Comparison of ENCODE assay signal across 38 mouse cellular contexts in genomic region chr2:116879730-116880129, GRCm38 (mm10). TPM values are rescaled to one million over a fixed set of nuclear protein-coding genes. Genes with fewer than 3 reads are reported as not detected.
DNase-seq lines count a peak whose midpoint lies in the region; ATAC-seq and TF ChIP-seq lines count a peak whose summit lies in the region.
"Had no signal": no experiment of that assay in that cellular context is flagged by ENCODE, and none has a peak within 500 bp of the region (broad histone marks: within the 10 kb centered on the region; RNA-seq: fewer than 3 reads in every experiment).

No protein-coding gene starts in this region.

- no peaks in the 10 kb centered on the region for H3K36me3 ChIP-seq in testis, adult 2 months (ENCODE audit: control insufficient read depth, insufficient read depth, low read length)
- H3K36me3 ChIP-seq: G1E; heart, embryonic 15.5 days; intestine, embryonic 15.5 days; midbrain, embryonic 13.5 days; neural tube, embryonic 13.5 days had no signal

- no peak for DNase-seq in frontal cortex, postnatal 10 days (ENCODE audit: low spot score in 2 of 2)
- DNase-seq in layer of hippocampus, adult 9-11 months, result peak; percentile 59
- DNase-seq in layer of hippocampus, postnatal 10 days (ENCODE audit: low spot score in 2 of 2), result no peak
- no peak for DNase-seq in testis, postnatal 14 days (ENCODE audit: low spot score)
- no peak for DNase-seq in gastrocnemius, adult 2 months
- DNase-seq: adrenal gland, adult 8-10 months; cerebellum, adult 9-10 months; cerebellum, postnatal 36 days; gastrocnemius, postnatal 10 days; kidney, adult 2 months; kidney, postnatal 36 days; liver; lung, adult 2 months; lung, postnatal 10 days; thymus, adult 18-20 months; thymus, postnatal 25 days had no signal

- H3K4me1 ChIP-seq in testis, adult 2 months (ENCODE audit: control insufficient read depth, insufficient read depth, low read length), result peaks cover 2% of the 10 kb centered on the region
- H3K4me1 ChIP-seq: heart, embryonic 15.5 days; intestine, embryonic 15.5 days had no signal

- no peak overlapping the region for H3K27ac ChIP-seq in testis, adult 2 months (ENCODE audit: control insufficient read depth, insufficient read depth, low read depth, low read length)
- no peak overlapping the region for H3K27ac ChIP-seq in gastrocnemius, adult 2 months
- H3K27ac ChIP-seq: heart, embryonic 15.5 days; intestine, embryonic 15.5 days; liver, embryonic 14.5 days; macrophage; midbrain, embryonic 13.5 days; neural tube, embryonic 13.5 days had no signal

- ATAC-seq in frontal cortex, adult (ENCODE audit: low TSS enrichment), result peak; percentile 91
- ATAC-seq: hindbrain, embryonic 16.5 days; intestine, embryonic 15.5 days; midbrain, embryonic 13.5 days had no signal

- intact Hi-C loops in gastrocnemius, adult 2 months (cut with DNase I), result no loop called here

- no peaks in the 10 kb centered on the region for H3K27me3 ChIP-seq in testis, adult 2 months (ENCODE audit: control insufficient read depth, insufficient read depth, low read length)
- H3K27me3 ChIP-seq: heart, embryonic 15.5 days; intestine, embryonic 15.5 days; midbrain, embryonic 13.5 days; neural tube, embryonic 13.5 days had no signal

- no peak for TF ChIP-seq POLR2A in testis, adult 2 months (IDR thresholded peaks at IDR 0.05; ENCODE audit: control insufficient read depth, low read depth, low read length)

- no peak for TF ChIP-seq CTCF in testis, adult 2 months (IDR thresholded peaks at IDR 0.05; ENCODE audit: control insufficient read depth, insufficient read depth, insufficient replicate concordance, low read depth, low read length)
- no peak for TF ChIP-seq CTCF in gastrocnemius, adult 2 months (IDR thresholded peaks at IDR 0.05)

- peak overlapping the region; percentile 38 for H3K4me3 ChIP-seq in testis, adult 2 months (ENCODE audit: control insufficient read depth, low read depth, low read length)
- H3K4me3 ChIP-seq in gastrocnemius, adult 2 months, result no peak overlapping the region
- H3K4me3 ChIP-seq: erythroblast, embryonic 14.5 days; heart, embryonic 15.5 days; intestine, embryonic 15.5 days; midbrain, embryonic 13.5 days; neural tube, embryonic 13.5 days had no signal

RNA-seq across cellular contexts. Expression of gene Tmco5, which starts 1.2 kb away (rescaled TPM):
- 1 to 10 TPM in 1 of 2 experiments, under 1 TPM in 1; 0.56 to 1.0 TPM for total RNA-seq in layer of hippocampus, postnatal 10 days (2021)
- polyA plus RNA-seq in testis, adult 2 months (2012; rRNA removed), result 235 and 284 TPM in 2 replicates
- not detected for total RNA-seq in gastrocnemius, adult 2 months (2021)
- total RNA-seq: adrenal gland, adult 8-10 months; adrenal gland, postnatal 4 days; G1E; gastrocnemius, postnatal 10 days; heart, postnatal 25 days; megakaryocyte-erythroid progenitor cell, adult 5-6 weeks had no signal
- polyA plus RNA-seq: embryonic facial prominence, embryonic 14.5 days; erythroblast, embryonic 14.5 days; forebrain, embryonic 11.5 days; G1E; gonadal fat pad, adult 2 months; heart, embryonic 15.5 days; hindbrain, embryonic 11.5 days; hindbrain, embryonic 16.5 days; intestine, embryonic 15.5 days; kidney, adult 2 months; kidney, embryonic 16.5 days; limb, embryonic 11.5 days; liver, embryonic 14.5 days; lung, adult 2 months; macrophage; midbrain, embryonic 13.5 days; neural tube, embryonic 13.5 days; small intestine, adult 2 months; stomach, embryonic 14.5 days had no signal
